Mouse (Mus musculus) CH12.LX (cell line): ENCODE data around the gene Nup50. TPM values are rescaled to one million over a fixed set of nuclear protein-coding genes. Genes with fewer than 3 reads are reported as not detected.

Experiments used
- DNase-seq: peaks from one replicate; pipeline ENCODE4 v3.0.0-alpha.2; 2013; ENCODE audit errors: extremely low read depth
- H3K27ac ChIP-seq: 2 replicates; pipeline ENCODE4 v1.5.1; 2012; ENCODE audit warnings: low read depth, mild to moderate bottlenecking, control low read depth, moderate library complexity; ENCODE audit not compliant: insufficient read depth
- H3K27me3 ChIP-seq: replicated peaks from 2 replicates; pipeline ENCODE3; 2012; ENCODE audit warnings: inconsistent platforms
- H3K36me3 ChIP-seq, 2 experiments: replicated peaks in 1 of 2; 2 replicates each; pipeline versions ENCODE3 to v1.6.1; 2012; ENCODE audit warnings: inconsistent platforms in 1 of 2, low read length in 1 of 2, mild to moderate bottlenecking in 1 of 2, mixed read lengths in 1 of 2, moderate library complexity in 1 of 2; ENCODE audit not compliant: control insufficient read depth in 1 of 2, insufficient read depth in 1 of 2
- H3K4me1 ChIP-seq, 2 experiments: 2 replicates each; pipeline ENCODE4 v1.6.1; 2012; ENCODE audit warnings: inconsistent platforms in 1 of 2, moderate library complexity in 1 of 2; ENCODE audit not compliant: insufficient read depth in 2 of 2, control insufficient read depth in 1 of 2
- H3K4me2 ChIP-seq: 2 replicates; pipeline ENCODE4 v1.6.1; 2012; ENCODE audit warnings: low read depth, mild to moderate bottlenecking, control low read depth; ENCODE audit not compliant: poor library complexity, insufficient read depth, severe bottlenecking
- H3K4me3 ChIP-seq, 3 experiments: fragments of 150-350 bp in 1 of 3; sonication (generic) in 1 of 3; replicated peaks in 1 of 3; 2 replicates each; pipeline versions ENCODE3 to v1.5.1; 2011 to 2012; ENCODE audit warnings: low read depth in 2 of 3, low read length in 2 of 3, mild to moderate bottlenecking in 2 of 3, moderate library complexity in 2 of 3, control low read depth in 1 of 3, improper control_type of control experiment in 1 of 3, inconsistent platforms in 1 of 3, mixed read lengths in 1 of 3; ENCODE audit not compliant: poor library complexity in 1 of 3
- H3K79me2 ChIP-seq: replicated peaks from 2 replicates; pipeline ENCODE4 v1.6.1; 2012; ENCODE audit warnings: mild to moderate bottlenecking, moderate library complexity; ENCODE audit not compliant: control insufficient read depth, poor library complexity, insufficient read depth, severe bottlenecking; ENCODE audit errors: extremely low read depth
- H3K9ac ChIP-seq: 2 replicates; pipeline ENCODE4 v1.6.1; 2012; ENCODE audit warnings: low read depth, mild to moderate bottlenecking, control low read depth, moderate library complexity; ENCODE audit not compliant: insufficient read depth
- H3K9me3 ChIP-seq: replicated peaks from 2 replicates; pipeline ENCODE3; 2012; ENCODE audit warnings: low read length, inconsistent platforms, mixed read lengths
- CHD1 ChIP-seq: IDR thresholded peaks from 2 replicates; pipeline ENCODE4 v1.6.1; 2012; ENCODE audit warnings: low read depth, low read length, improper control_type of control experiment, inconsistent platforms
- CTCF ChIP-seq, 2 experiments: IDR thresholded peaks in 1 of 2; conservative IDR thresholded peaks in 1 of 2; 2 replicates each; pipeline ENCODE4 v1.5.1; 2011 to 2012; ENCODE audit warnings: low read depth in 2 of 2, low read length in 2 of 2, improper control_type of control experiment in 1 of 2, inconsistent platforms in 1 of 2, mild to moderate bottlenecking in 1 of 2, moderate library complexity in 1 of 2
- E2F4 ChIP-seq: IDR thresholded peaks from 2 replicates; pipeline ENCODE4 v1.6.1; 2011; ENCODE audit warnings: low read depth, low read length, improper control_type of control experiment; ENCODE audit not compliant: insufficient replicate concordance
- ELF1 ChIP-seq: IDR thresholded peaks from 2 replicates; pipeline ENCODE4 v1.6.1; 2014; ENCODE audit warnings: low read depth, mild to moderate bottlenecking, inconsistent platforms, low read length, improper control_type of control experiment
- EP300 ChIP-seq: IDR thresholded peaks from 2 replicates; pipeline ENCODE4 v1.6.1; 2011; ENCODE audit warnings: low read length, improper control_type of control experiment
- ETS1 ChIP-seq: conservative IDR thresholded peaks from 2 replicates; pipeline ENCODE4 v1.6.1; 2012; ENCODE audit warnings: low read depth, mild to moderate bottlenecking, inconsistent platforms, low read length, improper control_type of control experiment, moderate library complexity
- GABPA ChIP-seq: IDR thresholded peaks from 2 replicates; pipeline ENCODE4 v1.6.1; 2012; ENCODE audit warnings: low read depth, low read length, improper control_type of control experiment, inconsistent platforms; ENCODE audit not compliant: insufficient replicate concordance
- HCFC1 ChIP-seq: IDR thresholded peaks from 2 replicates; pipeline ENCODE4 v1.6.1; 2012; ENCODE audit warnings: low read depth, mild to moderate bottlenecking, inconsistent platforms, low read length, improper control_type of control experiment
- JUN ChIP-seq: IDR thresholded peaks from 2 replicates; pipeline ENCODE4 v1.6.1; 2011; ENCODE audit warnings: low read depth, mild to moderate bottlenecking, low read length, improper control_type of control experiment, moderate library complexity; ENCODE audit not compliant: insufficient read depth
- JUND ChIP-seq: conservative IDR thresholded peaks from 2 replicates; pipeline ENCODE4 v1.6.1; 2011; ENCODE audit warnings: low read depth, low read length, improper control_type of control experiment
- MAX ChIP-seq: IDR thresholded peaks from 2 replicates; pipeline ENCODE4 v1.6.1; 2011; ENCODE audit warnings: low read length, improper control_type of control experiment
- MAZ ChIP-seq: IDR thresholded peaks from 2 replicates; pipeline ENCODE4 v1.6.1; 2012; ENCODE audit warnings: low read depth, mild to moderate bottlenecking, inconsistent platforms, low read length, improper control_type of control experiment, moderate library complexity
- MXI1 ChIP-seq: IDR thresholded peaks from 2 replicates; pipeline ENCODE4 v1.6.1; 2011; ENCODE audit warnings: mild to moderate bottlenecking, low read depth, low read length, improper control_type of control experiment
- NELFE ChIP-seq: IDR thresholded peaks from 2 replicates; pipeline ENCODE4 v1.6.1; 2011; ENCODE audit warnings: low read depth, low read length, improper control_type of control experiment
- NRF1 ChIP-seq: IDR thresholded peaks from 2 replicates; pipeline ENCODE4 v1.6.1; 2014; ENCODE audit warnings: low read depth, mild to moderate bottlenecking, inconsistent platforms, low read length, improper control_type of control experiment, moderate library complexity
- RAD21 ChIP-seq: IDR thresholded peaks from 2 replicates; pipeline ENCODE4 v1.6.1; 2011; ENCODE audit warnings: low read depth, mild to moderate bottlenecking, low read length, improper control_type of control experiment, moderate library complexity
- RCOR1 ChIP-seq: conservative IDR thresholded peaks from 2 replicates; pipeline ENCODE4 v1.6.1; 2012; ENCODE audit warnings: low read depth, mild to moderate bottlenecking, inconsistent platforms, low read length, improper control_type of control experiment
- SMC3 ChIP-seq: IDR thresholded peaks from 2 replicates; pipeline ENCODE4 v1.6.1; 2011; ENCODE audit warnings: low read depth, low read length, improper control_type of control experiment
- USF2 ChIP-seq: conservative IDR thresholded peaks from 2 replicates; pipeline ENCODE4 v1.6.1; 2011; ENCODE audit warnings: low read depth, low read length, improper control_type of control experiment
- ZC3H11A ChIP-seq: IDR thresholded peaks from 2 replicates; pipeline ENCODE4 v1.6.1; 2012; ENCODE audit warnings: low read depth, mild to moderate bottlenecking, inconsistent platforms, low read length, improper control_type of control experiment
- ZKSCAN1 ChIP-seq: IDR thresholded peaks from 2 replicates; pipeline ENCODE4 v1.6.1; 2012; ENCODE audit warnings: low read depth, inconsistent platforms, low read length, improper control_type of control experiment, borderline replicate concordance
- ZMIZ1 ChIP-seq: IDR thresholded peaks from 2 replicates; pipeline ENCODE4 v1.6.1; 2012; ENCODE audit warnings: low read depth, mild to moderate bottlenecking, inconsistent platforms, low read length, improper control_type of control experiment
- ZNF384 ChIP-seq: IDR thresholded peaks from 2 replicates; pipeline ENCODE4 v1.6.1; 2012; ENCODE audit warnings: low read depth, low read length, improper control_type of control experiment, inconsistent platforms
- dilution Hi-C: fragments of 300-500 bp; cut with MboI; formaldehyde crosslinking; loops from 2 replicates; pipeline ENCODE4 v1.14.3; 2020; ENCODE audit warnings: low sequenced_read_pairs; ENCODE audit not compliant: extremely low pct_unique_long_range_greater_than_20kb, extremely low pct_ligation_motif_present
- in situ Hi-C: fragments of 300-500 bp; cut with MboI; formaldehyde crosslinking; loops from 3 replicates; pipeline ENCODE4 v1.14.3; 2019; ENCODE audit warnings: low sequenced_read_pairs, low pct_ligation_motif_present, low pct_unique_long_range_greater_than_20kb, mixed read lengths
- polyA plus RNA-seq: library from polyadenylated mRNA; unstranded; fragments of >175 nt; gene quantifications from 2 replicates; pipeline ENCODE4 v1.2.1, GENCODE M21; 2012; ENCODE audit warnings: low read depth; ENCODE audit not compliant: insufficient read length
- total RNA-seq, 2 experiments: library from RNA; depleted of rRNA; stranded (reverse); fragments of 300-350 nt in 1 of 2; fragments of >200 nt in 1 of 2; gene quantifications; 2 replicates each; pipeline ENCODE4 v1.2.3; 2012 to 2014

Nup50 gene
- total and polyA plus RNA-seq, 3 experiments, result 39.2 to 85.6 (median 43.4) TPM

DNA sequence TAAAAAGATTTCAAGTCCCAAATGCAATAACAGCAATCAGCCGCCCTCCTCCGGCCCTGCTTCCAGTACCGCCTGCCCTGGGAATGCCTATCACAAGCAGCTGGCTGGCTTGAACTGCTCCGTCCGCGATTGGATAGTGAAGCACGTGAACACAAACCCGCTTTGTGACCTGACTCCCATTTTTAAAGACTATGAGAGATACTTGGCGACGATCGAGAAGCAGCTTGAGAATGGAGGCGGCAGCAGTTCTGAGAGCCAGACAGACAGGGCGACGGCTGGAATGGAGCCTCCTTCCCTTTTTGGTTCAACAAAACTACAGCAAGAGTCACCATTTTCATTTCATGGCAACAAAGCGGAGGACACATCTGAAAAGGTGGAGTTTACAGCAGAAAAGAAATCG, 11.7 kb downstream of the Nup50 start:
- dilution Hi-C loops (no loop called here), in situ Hi-C loops (no loop called here)
- no peak overlapping the region for H3K27ac ChIP-seq
- H3K9me3 ChIP-seq, result no peaks in the 10 kb centered on the region
- no peaks in the 10 kb centered on the region for H3K27me3 ChIP-seq
- peaks cover 92 to 99% of the 10 kb centered on the region in 2 experiments for H3K36me3 ChIP-seq
- TF ChIP-seq ZNF384, result no peak
- no peak for TF ChIP-seq USF2
- TF ChIP-seq MAZ, result no peak
- no peak for TF ChIP-seq ZC3H11A
- no peak for TF ChIP-seq JUN
- no peak for TF ChIP-seq MXI1
- TF ChIP-seq E2F4, result no peak
- TF ChIP-seq RCOR1, result no peak
- no peak for TF ChIP-seq GABPA
- H3K9ac ChIP-seq, result no peak overlapping the region
- 0 out of 4 replicates have a peak, but pooled peaks cover 0 to 2% of the 10 kb centered on the region in 2 experiments for H3K4me1 ChIP-seq
- no peak for DNase-seq
- H3K4me3 ChIP-seq, result no peak overlapping the region
- no peaks in the 10 kb centered on the region; the same call in none of the 2 replicates for H3K79me2 ChIP-seq
- H3K4me2 ChIP-seq, result no peak overlapping the region

DNA sequence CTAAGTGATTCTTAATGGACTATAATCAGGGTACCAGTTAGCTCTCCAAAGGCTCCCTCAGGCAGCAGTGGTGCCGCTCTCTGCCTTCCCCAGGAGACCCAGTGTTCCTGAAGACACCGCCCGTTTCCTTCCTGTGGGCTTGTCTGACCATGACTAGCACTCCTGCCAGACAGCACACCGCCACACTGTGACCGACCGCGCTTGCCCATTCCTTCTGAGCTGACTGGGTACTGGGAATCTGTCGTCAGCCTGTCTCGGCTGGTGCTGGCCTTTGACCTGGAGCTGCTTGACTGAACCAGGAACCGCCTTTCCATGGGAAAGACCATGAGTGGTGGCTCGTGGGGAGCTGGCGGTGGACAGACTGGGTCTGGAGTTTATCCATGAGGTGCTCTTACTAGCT, 16.9 kb downstream of the Nup50 start:
- H3K4me1 ChIP-seq, result 0 out of 4 replicates have a peak, but pooled peaks cover 0 to 2% of the 10 kb centered on the region in 2 experiments

More for the DNA sequence above, 16.9 kb downstream of the Nup50 start:
- in situ Hi-C loops, result no loop called here
- Histone ChIP-seq H3K27me3 (no peaks in the 10 kb centered on the region), H3K4me2 (no peak overlapping the region), H3K36me3 (peaks cover 70 to 85% of the 10 kb centered on the region in 2 experiments), H3K9me3 (no peaks in the 10 kb centered on the region), H3K79me2 (no peaks in the 10 kb centered on the region; the same call in 1 of the 2 replicates), H3K9ac (no peak overlapping the region), H3K4me3 (no peak overlapping the region), H3K27ac (no peak overlapping the region)
- no peak for DNase-seq
- dilution Hi-C loops, result no loop called here
- TF ChIP-seq NRF1 (no peak), CHD1 (no peak), NELFE (no peak), ZMIZ1 (no peak), CTCF (conservative IDR thresholded peaks at IDR 0.05 in 1 of 2, IDR thresholded peaks at IDR 0.05 in 1 of 2; ENCODE audit: low read depth in 2 of 2, low read length in 2 of 2) (no peak), ZKSCAN1 (no peak), GABPA (no peak), E2F4 (no peak), MAZ (no peak), SMC3 (no peak), USF2 (no peak), JUND (no peak), EP300 (no peak), ZC3H11A (no peak), HCFC1 (no peak), RAD21 (no peak), ETS1 (no peak), MAX (no peak), ELF1 (no peak)
